Comparison of ENCODE assay signal across 37 mouse cellular contexts in the genomic region with DNA sequence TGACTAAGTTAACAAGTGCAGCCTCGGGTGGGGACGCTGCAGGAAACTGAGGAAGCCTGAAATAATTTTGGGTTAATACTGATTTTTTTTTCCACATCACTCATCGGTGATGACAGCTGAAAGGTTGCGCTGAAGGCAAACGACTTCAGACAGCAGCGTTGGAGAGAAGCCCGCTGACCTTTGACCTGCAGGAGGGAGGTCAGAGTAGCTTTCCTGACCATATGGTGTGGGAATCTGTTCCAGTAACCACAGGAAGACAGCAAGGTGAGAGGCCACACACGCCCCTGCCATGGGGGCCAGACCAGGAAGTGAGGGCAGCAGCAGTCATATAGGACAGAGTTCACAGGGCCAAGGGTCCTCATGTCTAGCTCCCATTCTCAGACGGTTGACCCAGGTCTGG. TPM values are rescaled to one million over a fixed set of nuclear protein-coding genes. Genes with fewer than 3 reads are reported as not detected.
"Had no signal": no experiment of that assay in that cellular context is flagged by ENCODE, and none has a peak within 500 bp of the region (broad histone marks: within the 10 kb centered on the region; RNA-seq: fewer than 3 reads in every experiment).

No protein-coding gene starts in this region.

- H3K9me3 ChIP-seq: heart, embryonic 13.5 days; heart, embryonic 15.5 days; hindbrain, embryonic 12.5 days; limb, embryonic 13.5 days; limb, embryonic 15.5 days; liver, embryonic 12.5 days had no signal

- H3K4me1 ChIP-seq: heart, embryonic 13.5 days; heart, embryonic 15.5 days; limb, embryonic 13.5 days; limb, embryonic 15.5 days; liver, embryonic 12.5 days had no signal

- H3K27me3 ChIP-seq: hindbrain, embryonic 12.5 days had no signal

- H3K4me3 ChIP-seq: heart, adult 2 months; heart, embryonic 13.5 days; heart, embryonic 15.5 days; hindbrain, embryonic 12.5 days; limb, embryonic 13.5 days; limb, embryonic 15.5 days; liver, embryonic 12.5 days had no signal

- H3K36me3 ChIP-seq: heart, embryonic 13.5 days; heart, embryonic 15.5 days; hindbrain, embryonic 12.5 days; limb, embryonic 13.5 days; limb, embryonic 15.5 days; liver, embryonic 12.5 days had no signal

- DNase-seq: gastrocnemius, postnatal 14 days; gastrocnemius, postnatal 36 days; heart, adult 11 months; heart, adult 2 months; heart, postnatal 14 days; heart, postnatal 36 days; kidney, adult 11 months; kidney, adult 2 months; kidney, postnatal 10 days; kidney, postnatal 25 days; layer of hippocampus, adult 9-11 months; layer of hippocampus, postnatal 36 days; left cerebral cortex, postnatal 4 days had no signal

- H3K27ac ChIP-seq: heart, adult 2 months; heart, embryonic 13.5 days; heart, embryonic 15.5 days; hindbrain, embryonic 14.5 days; limb, embryonic 13.5 days; limb, embryonic 15.5 days; liver, embryonic 12.5 days; liver, embryonic 14.5 days had no signal

- H3K9ac ChIP-seq: heart, embryonic 13.5 days; heart, embryonic 15.5 days; hindbrain, embryonic 12.5 days; hindbrain, embryonic 14.5 days; limb, embryonic 13.5 days; limb, embryonic 15.5 days; liver, embryonic 12.5 days; liver, embryonic 14.5 days had no signal

- H3K4me2 ChIP-seq: heart, embryonic 11.5 days; heart, embryonic 13.5 days; heart, embryonic 15.5 days; hindbrain, embryonic 12.5 days; hindbrain, embryonic 14.5 days; limb, embryonic 13.5 days; limb, embryonic 15.5 days; liver, embryonic 12.5 days had no signal

- ATAC-seq: hindbrain, embryonic 16.5 days; intestine, embryonic 16.5 days; liver, embryonic 12.5 days had no signal

RNA-seq across cellular contexts. Expression of a gene that starts 47.5 kb away (rescaled TPM):
- total RNA-seq: gastrocnemius, adult 18-20 months; gastrocnemius, adult 8-10 months; gastrocnemius, postnatal 14 days; gastrocnemius, postnatal 36 days; heart, adult 2 months; heart, postnatal 14 days; heart, postnatal 36 days; hematopoietic stem cell, adult 5-6 weeks; layer of hippocampus, postnatal 14 days; left cerebral cortex, adult 18-20 months; left cerebral cortex, adult 8-10 months; left cerebral cortex, postnatal 10 days; left cerebral cortex, postnatal 25 days; left cerebral cortex, postnatal 4 days had no signal
- polyA plus RNA-seq: heart, adult 2 months; heart, embryonic 15.5 days; kidney, adult 2 months; kidney, embryonic 14.5 days; kidney, embryonic 16.5 days; large intestine, adult 2 months; limb, embryonic 11.5 days; limb, embryonic 13.5 days; limb, embryonic 15.5 days; liver, embryonic 12.5 days; liver, embryonic 14.5 days; liver, embryonic 16.5 days had no signal
